Mouse (Mus musculus): ENCODE data around the gene Mink1. TPM values are rescaled to one million over a fixed set of nuclear protein-coding genes. Genes with fewer than 3 reads are reported as not detected.

Gene Mink1
- polyA plus RNA-seq, 1 experiment from 2014 or later: 12.5 TPM

DNA sequence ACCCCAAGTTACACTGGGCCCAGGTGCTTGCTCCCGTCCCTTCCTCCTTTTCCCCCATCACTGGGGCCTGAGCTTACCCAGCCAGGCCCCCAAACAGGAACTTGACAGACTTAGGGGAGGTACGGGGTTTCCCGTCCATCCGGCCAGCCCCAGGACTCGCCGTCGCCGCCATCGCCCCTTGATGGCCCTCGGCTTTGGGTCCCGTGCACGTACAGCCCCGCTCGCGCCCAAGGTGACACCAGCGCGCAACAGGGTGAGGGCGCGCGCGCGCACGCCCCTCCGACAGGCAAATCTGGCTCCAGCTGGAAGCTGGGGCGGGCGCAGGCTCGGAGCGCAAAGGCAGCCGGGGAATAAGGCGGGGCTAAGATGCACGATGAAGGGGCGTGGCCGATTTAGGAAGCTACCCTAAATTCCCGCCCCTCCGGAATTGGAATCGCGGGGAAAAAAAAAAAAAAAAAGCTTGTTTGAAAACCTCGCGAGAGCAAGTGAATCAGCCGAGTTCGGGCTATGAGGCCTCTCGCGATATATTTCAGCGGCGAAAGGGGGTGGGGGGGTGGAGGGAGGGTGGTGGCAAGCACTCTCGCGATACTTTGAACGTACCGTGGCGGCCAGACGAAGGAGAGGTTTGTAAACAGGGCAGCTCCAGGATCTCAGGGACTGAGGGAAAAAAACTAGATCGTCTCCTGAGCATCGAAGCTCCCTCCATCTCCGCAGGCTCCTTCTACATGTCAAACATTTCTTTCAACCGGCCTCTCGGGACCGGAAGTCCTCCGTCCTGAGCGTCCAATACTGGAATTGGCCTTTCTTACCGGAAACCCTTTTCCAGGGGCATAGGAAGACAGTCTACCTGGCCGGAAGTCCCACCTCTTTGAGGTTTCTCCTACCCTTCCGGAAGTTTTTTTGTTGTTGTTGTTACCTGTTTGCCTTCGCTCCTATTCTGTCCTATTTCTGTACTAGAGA lies 84.3 kb downstream of the Mink1 start, which contains the start of the genes Rnf167 and Slc25a11:
Gene Rnf167 (plus strand): TSS at position 545 of the 960 bp plus-strand sequence.
Gene Slc25a11 (minus strand): TSS at position 789 of the 960 bp plus-strand sequence.
- Histone ChIP-seq H3K4me3 (peak within 1 kb of the TSS; percentile 84), H3K27ac (peak within 1 kb of the TSS; percentile 95), H3K27me3 (ENCODE audit: poor library complexity, severe bottlenecking) (no peaks in the 10 kb centered on the region), H3K9me3 (no peaks in the 10 kb centered on the region), H3K36me3 (replicated peaks) (peaks cover 72% of the 10 kb centered on the region), H3K4me1 (peaks cover 56% of the 10 kb centered on the region)
- under 1% methylated on average over 63 of the region's 63 CpGs for WGBS
- peak; percentile 97 for DNase-seq (ENCODE audit: extremely low spot score, low spot score)

DNA sequence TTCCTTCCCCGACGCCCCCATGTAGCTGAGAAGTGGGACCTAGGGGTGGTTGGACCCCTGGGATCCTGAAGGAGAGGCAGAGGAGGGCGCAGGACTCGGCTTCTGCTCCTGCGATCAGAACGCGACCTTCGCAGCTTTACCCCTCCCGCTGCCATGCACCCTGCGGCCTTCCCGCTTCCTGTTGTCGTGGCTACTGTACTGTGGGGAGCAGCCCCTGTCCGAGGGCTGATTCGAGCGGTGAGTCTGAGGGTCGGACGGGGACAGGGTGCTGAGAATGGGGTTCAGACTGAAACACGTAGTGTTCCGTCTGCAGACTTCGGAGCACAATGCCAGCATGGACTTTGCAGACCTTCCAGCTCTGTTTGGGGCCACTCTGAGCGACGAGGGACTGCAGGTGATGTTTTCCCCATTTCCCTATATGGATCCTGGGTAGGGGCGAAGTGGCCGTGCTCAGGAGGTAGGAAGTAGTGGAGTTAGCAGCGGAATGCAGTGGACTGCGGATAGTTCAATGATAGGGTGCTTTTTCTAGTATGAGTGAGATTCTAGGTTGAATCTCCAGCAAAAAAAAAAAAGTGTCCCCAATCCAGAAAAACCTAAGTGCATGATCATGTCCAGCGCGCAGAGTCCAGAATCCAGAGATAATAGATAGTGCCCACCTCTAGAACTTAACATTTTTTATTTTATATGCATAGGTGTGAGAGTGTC lies 85.2 kb downstream of the Mink1 start:
- DNase-seq (ENCODE audit: extremely low spot score, low spot score): no peak
- peak overlapping the region; percentile 95 for H3K27ac ChIP-seq
- peaks cover 78% of the 10 kb centered on the region for H3K36me3 ChIP-seq (replicated peaks)
- WGBS: 5% methylated on average over 28 of the region's 28 CpGs
- no peaks in the 10 kb centered on the region for H3K9me3 ChIP-seq
- peak overlapping the region; percentile 84 for H3K4me3 ChIP-seq
- H3K27me3 ChIP-seq (ENCODE audit: poor library complexity, severe bottlenecking): no peaks in the 10 kb centered on the region
- peaks cover 65% of the 10 kb centered on the region for H3K4me1 ChIP-seq

DNA sequence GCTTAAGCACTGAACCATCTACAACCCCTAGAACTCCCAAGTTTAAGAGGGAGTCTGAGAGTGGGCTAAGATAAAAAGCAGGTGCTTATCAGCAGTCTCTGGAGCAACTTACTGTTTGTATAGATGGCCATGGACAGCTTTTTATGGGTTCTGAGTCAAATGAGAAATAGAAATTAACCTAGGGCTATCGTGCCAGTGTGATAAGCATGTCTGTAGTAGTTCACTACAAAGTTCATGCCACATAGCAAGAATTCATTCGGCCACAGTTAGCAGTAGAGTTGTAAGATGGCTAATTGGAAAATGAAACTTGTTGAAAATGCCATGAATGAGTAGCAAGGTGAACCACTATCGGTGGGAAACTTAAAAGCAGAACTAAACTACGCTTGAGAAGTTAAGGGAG lies 85.8 kb downstream of the Mink1 start:
- peaks cover 69% of the 10 kb centered on the region for H3K4me1 ChIP-seq
- peaks cover 75% of the 10 kb centered on the region for H3K36me3 ChIP-seq (replicated peaks)
- DNase-seq (ENCODE audit: extremely low spot score, low spot score): no peak
- no peak overlapping the region for H3K27ac ChIP-seq
- no peaks in the 10 kb centered on the region for H3K27me3 ChIP-seq (ENCODE audit: poor library complexity, severe bottlenecking)
- no peaks in the 10 kb centered on the region for H3K9me3 ChIP-seq
- peak overlapping the region; percentile 84 for H3K4me3 ChIP-seq
- WGBS: 84% methylated on average over 4 of the region's 4 CpGs

DNA sequence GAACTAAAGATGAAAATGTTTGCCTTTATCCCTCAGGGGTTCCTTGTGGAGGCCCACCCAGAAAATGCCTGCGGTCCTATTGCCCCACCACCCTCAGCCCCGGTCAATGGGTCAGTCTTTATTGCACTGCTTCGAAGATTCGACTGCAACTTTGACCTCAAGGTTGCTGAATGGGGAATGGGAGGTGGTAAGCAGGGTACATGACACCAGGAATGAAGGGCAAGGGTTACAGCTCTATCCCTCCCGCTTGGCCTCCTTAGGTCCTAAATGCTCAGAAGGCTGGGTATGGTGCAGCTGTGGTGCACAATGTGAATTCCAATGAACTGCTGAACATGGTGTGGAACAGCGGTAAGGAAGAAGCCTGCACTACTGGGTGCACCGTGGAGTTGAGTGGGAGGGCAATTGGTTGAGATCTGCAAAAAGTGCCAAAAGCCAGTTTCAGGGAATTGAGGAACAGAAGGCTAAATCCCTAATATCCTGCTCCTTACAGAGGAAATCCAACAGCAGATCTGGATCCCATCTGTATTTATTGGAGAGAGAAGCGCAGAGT lies 86.6 kb downstream of the Mink1 start:
- H3K36me3 ChIP-seq (replicated peaks): peaks cover 68% of the 10 kb centered on the region
- WGBS: 86% methylated on average over 8 of the region's 8 CpGs
- H3K4me1 ChIP-seq: peaks cover 69% of the 10 kb centered on the region
- peak overlapping the region; percentile 84 for H3K4me3 ChIP-seq
- H3K9me3 ChIP-seq: no peaks in the 10 kb centered on the region
- no peaks in the 10 kb centered on the region for H3K27me3 ChIP-seq (ENCODE audit: poor library complexity, severe bottlenecking)
- DNase-seq (ENCODE audit: extremely low spot score, low spot score): no peak
- H3K27ac ChIP-seq: no peak overlapping the region

DNA sequence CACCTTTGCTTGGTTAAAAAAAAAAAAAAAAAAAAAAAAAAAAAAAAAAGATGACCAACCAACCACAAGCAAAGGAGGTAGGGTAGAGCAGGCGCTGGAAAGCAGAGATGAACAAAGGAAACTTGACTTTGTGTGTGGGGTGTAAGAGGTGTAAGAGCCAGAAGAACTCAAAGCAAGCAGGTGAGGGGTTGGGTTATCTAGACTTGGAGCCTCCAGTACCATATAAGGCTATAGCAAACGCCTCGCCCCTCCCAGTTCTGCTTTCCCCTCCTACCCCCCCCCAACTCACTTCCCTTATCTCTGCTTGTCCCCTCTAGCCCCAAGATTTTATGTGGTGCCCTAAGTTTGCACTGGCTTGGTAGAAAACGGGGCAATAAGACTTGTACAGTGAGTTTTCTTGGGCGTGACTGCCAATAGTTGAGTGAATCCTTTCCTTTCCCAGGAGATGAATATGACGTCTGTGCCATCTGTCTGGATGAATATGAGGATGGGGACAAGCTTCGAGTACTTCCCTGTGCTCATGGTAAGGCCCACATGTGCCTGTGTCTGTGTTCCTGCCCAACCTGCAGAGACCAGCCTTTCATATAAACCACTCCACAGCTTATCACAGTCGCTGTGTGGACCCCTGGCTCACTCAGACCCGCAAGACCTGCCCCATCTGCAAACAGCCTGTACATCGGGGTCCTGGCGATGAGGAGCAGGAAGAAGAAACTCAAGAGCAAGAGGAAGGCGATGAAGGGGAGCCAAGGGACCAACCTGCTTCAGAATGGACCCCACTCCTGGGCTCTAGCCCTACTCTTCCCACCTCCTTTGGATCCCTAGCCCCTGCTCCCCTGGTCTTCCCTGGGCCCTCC lies 87.9 kb downstream of the Mink1 start:
- H3K9me3 ChIP-seq: no peaks in the 10 kb centered on the region
- DNase-seq (ENCODE audit: extremely low spot score, low spot score): no peak
- WGBS: 85% methylated on average over 12 of the region's 12 CpGs
- H3K36me3 ChIP-seq (replicated peaks): peaks cover 55% of the 10 kb centered on the region
- no peaks in the 10 kb centered on the region for H3K27me3 ChIP-seq (ENCODE audit: poor library complexity, severe bottlenecking)
- peaks cover 71% of the 10 kb centered on the region for H3K4me1 ChIP-seq
- H3K4me3 ChIP-seq: peak overlapping the region; percentile 17
- H3K27ac ChIP-seq: no peak overlapping the region

DNA sequence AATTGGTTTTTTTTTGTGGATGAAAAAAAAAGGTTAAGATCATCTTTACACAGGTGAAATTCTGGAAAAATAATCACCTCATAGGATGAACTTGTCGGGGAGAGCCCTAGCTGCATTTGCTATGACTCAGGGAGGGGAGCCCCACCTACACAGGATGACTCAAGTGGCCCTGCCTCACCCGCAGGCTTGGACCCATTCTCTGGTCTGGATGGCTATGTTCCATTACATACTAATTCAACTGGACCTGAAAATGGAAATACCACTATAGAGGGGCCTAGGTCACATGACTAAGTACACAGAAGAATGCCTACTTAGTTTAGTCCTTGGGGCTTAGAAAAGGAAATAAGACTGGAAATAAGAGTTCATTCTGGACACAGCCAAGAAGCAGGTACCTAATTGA lies 88.7 kb downstream of the Mink1 start:
- Histone ChIP-seq H3K27me3 (ENCODE audit: poor library complexity, severe bottlenecking) (no peaks in the 10 kb centered on the region), H3K4me1 (peaks cover 71% of the 10 kb centered on the region), H3K27ac (no peak overlapping the region), H3K36me3 (replicated peaks) (peaks cover 51% of the 10 kb centered on the region), H3K4me3 (peak overlapping the region; percentile 17; the same call in 1 of the 2 replicates), H3K9me3 (no peaks in the 10 kb centered on the region)
- WGBS: 87% methylated on average over 2 of the region's 2 CpGs
- DNase-seq (ENCODE audit: extremely low spot score, low spot score): no peak

DNA sequence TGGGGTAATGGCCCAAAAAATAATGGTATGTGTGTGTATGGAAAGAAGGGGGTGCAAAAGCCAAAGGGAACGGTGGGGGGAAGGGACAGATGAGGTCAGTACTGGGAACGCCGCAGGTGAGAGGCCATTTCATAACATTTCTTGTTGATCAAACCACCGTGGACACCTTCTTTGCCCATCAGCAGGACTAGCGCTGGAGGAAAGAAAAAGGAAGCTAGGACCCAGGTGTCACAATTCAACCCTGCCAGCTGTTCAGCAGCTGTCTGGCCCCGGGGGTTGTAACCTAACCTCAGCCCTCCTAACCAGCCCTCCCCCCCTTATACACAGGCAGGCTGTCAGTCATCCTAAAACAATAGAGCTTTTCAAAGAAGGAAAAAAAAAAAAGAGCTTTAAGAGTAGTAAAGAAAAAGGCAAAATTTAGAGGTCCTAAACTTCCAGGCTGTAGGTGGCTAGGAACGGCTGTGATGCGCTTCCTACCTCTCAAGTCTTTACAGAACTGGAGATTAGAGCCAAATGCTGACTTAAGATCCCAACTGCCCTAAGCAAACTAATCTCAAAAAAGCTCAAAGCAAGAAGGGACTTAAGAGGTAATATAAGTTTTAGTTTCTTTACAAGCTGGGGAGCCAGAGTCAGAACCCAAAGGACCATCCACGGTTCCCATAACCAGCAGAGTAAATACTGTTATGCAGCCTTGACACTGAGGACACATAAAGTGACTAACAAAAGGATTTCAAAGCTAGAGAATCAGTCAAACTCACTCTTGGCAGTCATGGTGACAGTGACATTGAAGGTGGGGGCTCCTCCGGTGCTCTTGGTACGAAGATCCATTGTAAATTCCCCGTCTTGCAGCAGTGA lies 89.6 kb downstream of the Mink1 start:
- no peak for DNase-seq (ENCODE audit: extremely low spot score, low spot score)
- 76% methylated on average over 12 of the region's 12 CpGs for WGBS
- Histone ChIP-seq H3K36me3 (replicated peaks) (peaks cover 51% of the 10 kb centered on the region), H3K4me3 (peak overlapping the region; percentile 99), H3K27ac (peak overlapping the region; percentile 99; the same call in 1 of the 2 replicates), H3K4me1 (peaks cover 75% of the 10 kb centered on the region), H3K9me3 (no peaks in the 10 kb centered on the region), H3K27me3 (ENCODE audit: poor library complexity, severe bottlenecking) (no peaks in the 10 kb centered on the region)

DNA sequence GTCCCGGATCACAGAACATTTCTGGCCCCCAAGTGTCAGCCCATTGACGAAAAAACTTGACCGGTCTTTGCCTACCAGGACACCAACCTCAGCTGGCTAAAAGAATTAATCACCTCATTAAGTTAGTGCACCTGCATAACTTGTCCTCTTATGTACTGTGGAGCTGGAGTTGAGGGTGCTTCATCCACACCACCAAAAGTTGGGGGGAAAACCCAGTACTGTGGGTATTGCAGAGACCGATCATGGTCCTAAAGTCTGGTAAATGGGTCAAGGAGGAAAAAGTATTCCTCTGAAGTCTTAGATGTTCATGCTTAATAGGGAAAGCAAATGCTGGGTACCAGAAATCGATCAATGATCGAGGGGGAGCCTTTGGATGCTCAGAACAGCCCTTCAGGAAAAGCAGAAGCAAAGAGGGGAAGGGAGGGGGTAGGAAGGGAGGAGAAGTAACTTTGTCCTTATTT lies 90.2 kb downstream of the Mink1 start:
- Histone ChIP-seq H3K4me1 (peaks cover 79% of the 10 kb centered on the region), H3K27me3 (ENCODE audit: poor library complexity, severe bottlenecking) (no peaks in the 10 kb centered on the region), H3K4me3 (peak overlapping the region; percentile 99), H3K9me3 (no peaks in the 10 kb centered on the region), H3K36me3 (replicated peaks) (peaks cover 51% of the 10 kb centered on the region), H3K27ac (peak overlapping the region; percentile 99)
- no peak for DNase-seq (ENCODE audit: extremely low spot score, low spot score)
- WGBS: 62% methylated on average over 6 of the region's 6 CpGs

DNA sequence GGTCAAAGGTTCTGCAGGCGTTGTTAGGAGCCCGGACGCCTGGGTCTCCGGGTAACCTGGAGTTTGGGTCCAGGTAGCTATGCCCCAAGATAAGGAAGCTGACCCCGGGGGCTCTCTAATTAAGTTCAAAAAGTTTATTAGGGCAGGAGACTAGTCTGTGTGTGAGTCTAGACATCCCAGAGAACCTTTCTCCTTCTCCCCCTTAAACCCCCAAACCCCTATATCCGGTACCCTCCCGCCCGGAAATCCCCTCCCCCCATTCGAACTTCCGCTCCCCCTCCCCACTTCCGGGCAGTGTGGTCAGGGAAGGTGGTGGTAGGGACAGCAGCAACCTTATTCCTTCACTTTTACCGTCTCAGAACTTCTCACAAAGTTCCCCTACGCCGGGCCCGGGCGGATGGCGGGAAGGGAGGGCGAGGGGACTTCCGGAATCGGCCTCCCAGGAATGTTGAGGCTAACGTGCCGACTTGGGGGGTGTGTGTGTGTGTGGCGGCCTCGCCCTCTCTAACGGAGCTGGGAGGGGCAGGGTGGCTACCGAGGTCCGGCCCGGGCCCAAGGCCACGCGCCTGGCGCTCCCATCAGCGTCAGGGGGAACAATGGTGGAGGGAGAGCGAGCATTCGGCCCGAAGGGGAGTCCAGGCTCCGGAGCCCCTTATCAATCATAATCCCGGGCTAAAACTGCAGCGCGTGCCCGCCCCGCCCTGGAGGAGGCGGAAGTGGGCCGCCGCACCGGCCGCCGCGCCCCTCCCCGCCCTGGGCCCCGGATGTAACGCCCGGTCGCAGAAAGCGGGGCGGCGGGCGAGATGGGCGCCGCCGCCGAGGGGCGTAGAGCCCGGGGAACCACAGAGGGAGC lies 90.9 kb downstream of the Mink1 start:
- Histone ChIP-seq H3K4me1 (peaks cover 79% of the 10 kb centered on the region), H3K9me3 (no peaks in the 10 kb centered on the region), H3K27me3 (ENCODE audit: poor library complexity, severe bottlenecking) (no peaks in the 10 kb centered on the region), H3K4me3 (peak overlapping the region; percentile 99), H3K36me3 (replicated peaks) (peaks cover 47% of the 10 kb centered on the region), H3K27ac (peak overlapping the region; percentile 99)
- DNase-seq (ENCODE audit: extremely low spot score, low spot score): peak; percentile 82
- under 1% methylated on average over 62 of the region's 63 CpGs for WGBS

DNA sequence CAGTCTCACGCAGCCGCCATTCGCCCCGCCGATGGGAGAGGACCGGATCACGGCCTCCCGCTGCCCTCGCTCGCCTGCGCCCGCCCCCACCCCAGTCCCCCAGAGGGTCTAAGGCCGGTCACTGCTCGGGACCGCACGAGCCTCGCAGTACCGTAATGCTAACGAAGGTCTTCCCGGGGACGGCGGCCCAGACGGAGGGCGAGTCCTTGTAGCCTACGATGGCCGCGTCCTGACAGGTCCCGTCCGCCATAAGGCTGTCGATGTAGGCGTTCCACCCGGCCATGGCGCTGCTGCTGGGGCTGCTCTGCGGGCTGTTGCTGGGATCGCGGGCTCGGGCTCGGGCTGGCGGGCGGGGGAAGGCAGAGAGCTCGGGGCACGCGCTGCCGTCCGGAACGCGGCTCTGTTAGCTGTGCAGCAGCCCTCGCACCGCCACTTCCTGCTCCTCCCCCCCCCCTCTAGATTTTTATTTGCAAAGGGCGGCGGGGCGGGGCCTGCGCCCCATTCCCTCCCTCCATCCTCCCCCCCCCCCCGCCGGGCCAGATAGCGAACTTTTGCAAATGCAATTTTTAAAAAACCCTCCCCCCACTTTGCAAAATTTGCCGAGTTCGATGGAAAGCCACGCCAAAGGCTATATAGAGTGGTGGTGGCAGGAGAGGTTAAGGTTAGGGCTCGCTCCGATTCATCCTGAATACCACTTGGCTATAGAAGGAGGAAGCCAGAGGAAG lies 91.7 kb downstream of the Mink1 start, which contains the start of gene Pfn1:
Gene Pfn1 (minus strand): TSS at position 447 of the 725 bp plus-strand sequence.
- Histone ChIP-seq H3K27ac (peak within 1 kb of the TSS; percentile 99), H3K4me3 (peak within 1 kb of the TSS; percentile 99), H3K27me3 (ENCODE audit: poor library complexity, severe bottlenecking) (no peaks in the 10 kb centered on the region), H3K9me3 (no peaks in the 10 kb centered on the region), H3K4me1 (peaks cover 75% of the 10 kb centered on the region), H3K36me3 (replicated peaks) (peaks cover 41% of the 10 kb centered on the region)
- under 1% methylated on average over 61 of the region's 61 CpGs for WGBS
- DNase-seq (ENCODE audit: extremely low spot score, low spot score): peak; percentile 80

All from forebrain, embryonic 10.5 days (tissue).